Mouse (Mus musculus) spleen, adult 2 months (tissue): ENCODE data around the gene P3h4.

ENCODE experiments used
- CTCF ChIP-seq: fragments of 200-500 bp; IDR thresholded peaks from 2 replicates; pipeline ENCODE4 v1.5.1; 2011; ENCODE audit warnings: mild to moderate bottlenecking, inconsistent platforms; ENCODE audit not compliant: insufficient read depth, insufficient read length, insufficient replicate concordance; ENCODE audit errors: extremely low read depth
- POLR2A ChIP-seq: fragments of 200-500 bp; IDR thresholded peaks from 2 replicates; pipeline ENCODE4 v1.6.1; 2011; ENCODE audit warnings: low read depth, low read length, inconsistent platforms

DNA sequence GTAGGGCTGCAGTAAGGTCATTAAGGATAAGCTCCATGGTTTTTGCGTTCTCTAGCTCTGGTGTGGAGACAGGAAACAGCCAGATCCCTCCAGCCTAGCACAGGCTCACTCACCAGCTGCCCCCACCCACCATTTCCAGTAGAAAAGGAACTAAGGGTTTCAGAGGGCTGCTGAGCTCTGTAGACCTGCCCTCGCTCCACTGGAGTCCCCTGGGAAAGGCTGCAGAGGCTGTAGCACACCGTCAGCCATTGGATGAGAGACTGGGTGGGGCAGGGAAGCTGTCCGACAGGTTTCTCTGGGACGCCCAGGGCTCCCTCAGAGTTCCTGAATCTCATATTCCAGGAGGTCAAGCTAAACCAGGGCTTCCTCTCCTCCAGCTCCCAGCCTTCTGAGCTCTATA is 28.1 kb downstream of the P3h4 start:
- no peak for TF ChIP-seq CTCF
- no peak for TF ChIP-seq POLR2A
